Mouse (Mus musculus) adrenal gland (tissue): ENCODE results near the gene 1700024B05Rik.
"Not testable (repeated sequence)": the region's sequence is repeated elsewhere in the genome, so short reads cannot be mapped to it uniquely, and the experiment has no call there.

Experiments used
- intact Hi-C: fragments of 180-260 bp; cut with DNase I; formaldehyde crosslinking; loops from one replicate; pipeline ENCODE4 v1.15.1; 2025
- long read RNA-seq, 2 experiments: library from polyadenylated mRNA; unstranded; transcript quantifications; one replicate each; pipeline ENCODE4 v2.0.0; 2020; ENCODE audit warnings: borderline replicate concordance in 1 of 2; ENCODE audit not compliant: insufficient replicate concordance in 1 of 2

1700024B05Rik gene
- long read RNA-seq, experiment 1 = 0 reads
- long read RNA-seq, experiment 2 = 0 reads

DNA sequence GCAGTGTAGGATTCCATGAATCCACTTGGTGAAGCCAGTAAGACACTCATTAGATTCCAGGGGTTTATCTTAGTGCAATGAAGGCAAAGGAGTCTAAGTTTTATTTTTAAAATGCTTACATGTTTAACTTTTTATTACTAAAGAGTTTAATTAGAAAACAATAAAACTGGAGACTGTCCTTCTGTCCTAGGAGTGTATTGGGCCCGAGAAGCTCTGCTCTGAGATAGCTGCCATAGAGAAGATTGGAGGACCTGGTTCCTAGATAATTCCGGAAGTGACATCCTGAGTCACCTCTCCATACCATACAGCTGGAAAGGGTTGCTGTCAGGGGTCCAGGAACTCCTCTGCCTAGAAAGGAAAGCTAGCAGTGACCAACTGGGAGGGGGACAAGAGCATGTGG is at the start of gene 1700024B05Rik:
Gene 1700024B05Rik, plus strand, starts transcription at position 301 of the 400 bp plus-strand sequence.
- intact Hi-C loops = not testable (repeated sequence)

DNA sequence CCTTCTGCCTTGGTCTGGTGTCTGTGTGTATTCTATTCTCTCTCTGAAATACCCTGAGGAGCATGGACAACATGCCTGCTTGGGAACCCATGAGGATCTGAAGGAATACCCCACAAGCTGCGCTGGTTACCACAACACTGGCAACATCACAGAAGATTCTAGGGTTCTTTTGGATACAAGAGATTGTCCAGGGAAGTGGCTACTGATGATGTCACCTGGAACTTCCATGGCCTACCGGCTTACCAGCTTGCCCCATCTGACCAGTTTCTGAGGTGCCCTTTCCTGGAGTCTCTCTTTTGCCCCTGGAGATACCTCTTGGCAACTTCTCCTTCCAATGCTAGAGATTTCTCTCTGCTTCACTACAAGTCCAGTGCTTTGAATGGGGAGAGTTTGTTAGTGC is 36.6 kb upstream of the 1700024B05Rik start, which contains the start of gene Gm7980:
Gene Gm7980, minus strand, starts transcription at position 101 of the 400 bp plus-strand sequence.
- intact Hi-C loops = not testable (repeated sequence)

DNA sequence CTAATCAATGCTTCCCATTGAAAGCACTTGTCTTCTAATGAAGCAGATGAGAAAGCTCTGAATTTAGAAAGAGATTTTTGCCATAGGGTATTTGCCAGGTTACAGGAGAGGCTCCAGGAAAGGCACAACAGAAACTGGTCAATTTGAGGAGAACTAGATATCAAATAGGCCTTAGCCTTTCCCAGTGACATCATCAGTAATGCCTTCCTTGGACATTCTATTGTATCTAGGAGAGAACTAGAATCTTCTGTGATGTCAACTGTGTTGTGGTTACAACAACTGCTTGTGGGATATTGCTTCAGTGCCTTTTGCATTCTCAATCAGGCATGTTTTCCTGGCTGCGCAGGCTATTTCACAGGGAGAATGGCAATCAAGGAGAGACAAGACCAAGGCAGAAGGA is 19.1 kb upstream of the 1700024B05Rik start, which contains the start of gene 1700049E17Rik1:
Gene 1700049E17Rik1, plus strand, starts transcription at position 301 of the 400 bp plus-strand sequence.
- intact Hi-C loops = not testable (repeated sequence)

DNA sequence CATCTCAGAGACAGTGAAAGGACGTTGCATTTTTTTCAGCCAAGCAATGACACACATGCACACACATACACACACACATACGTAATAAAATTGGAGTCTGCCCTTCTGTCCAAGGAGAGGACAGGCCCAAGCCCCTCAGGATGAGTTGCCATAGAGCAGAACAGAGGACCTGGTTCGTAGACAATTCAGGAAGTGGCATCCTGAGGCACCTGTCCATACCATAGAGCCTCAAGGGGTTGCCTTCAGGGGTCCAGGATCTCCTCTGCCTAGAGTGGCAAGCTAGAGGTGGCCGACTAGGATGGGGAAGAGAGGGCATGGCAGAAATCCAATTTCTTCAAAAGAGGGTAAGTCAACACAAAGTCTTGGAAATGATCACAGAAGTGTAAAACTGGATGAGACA is 20.3 kb downstream of the 1700024B05Rik start:
- intact Hi-C loops = not testable (repeated sequence)

DNA sequence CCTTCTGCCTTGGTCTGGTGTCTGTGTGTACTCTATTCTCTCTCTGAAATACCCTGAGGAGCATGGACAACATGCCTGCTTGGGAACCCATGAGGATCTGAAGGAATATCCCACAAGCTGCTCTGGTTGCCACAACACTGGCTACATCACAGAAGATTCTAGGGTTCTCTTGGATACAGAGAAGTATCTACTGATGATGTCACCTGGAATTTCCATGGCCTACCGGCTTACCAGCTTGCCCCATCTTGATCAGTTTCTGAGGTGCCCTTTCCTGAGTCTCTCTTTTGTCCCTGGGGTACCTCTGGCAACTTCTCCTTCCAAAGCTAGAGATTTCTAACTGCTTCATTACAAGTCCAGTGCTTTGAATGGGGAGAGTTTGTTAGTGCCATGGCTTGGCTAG is 24.0 kb downstream of the 1700024B05Rik start, which contains the start of gene Gm6401:
Gene Gm6401, minus strand, starts transcription at position 101 of the 400 bp plus-strand sequence.
- intact Hi-C loops = not testable (repeated sequence)

DNA sequence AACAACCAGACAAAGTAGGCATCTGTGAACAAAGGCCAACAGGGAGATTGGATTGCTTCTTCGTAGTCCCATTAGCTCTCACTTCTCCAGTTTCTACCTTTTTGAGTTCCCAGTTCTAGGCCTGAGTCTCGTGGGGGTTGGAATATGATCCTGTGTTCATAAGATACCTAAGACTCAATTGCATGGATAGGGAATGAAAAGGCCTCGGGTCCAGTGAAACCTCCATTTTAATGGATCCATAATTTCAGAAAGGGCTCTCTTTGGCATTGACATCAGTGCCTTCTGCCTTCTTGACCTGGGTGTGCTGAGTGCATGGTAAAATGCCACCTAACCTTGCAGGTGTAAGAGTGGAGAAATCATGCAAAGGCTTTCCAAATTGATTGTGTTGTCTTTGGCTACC is 24.8 kb downstream of the 1700024B05Rik start:
- intact Hi-C loops = not testable (repeated sequence)

DNA sequence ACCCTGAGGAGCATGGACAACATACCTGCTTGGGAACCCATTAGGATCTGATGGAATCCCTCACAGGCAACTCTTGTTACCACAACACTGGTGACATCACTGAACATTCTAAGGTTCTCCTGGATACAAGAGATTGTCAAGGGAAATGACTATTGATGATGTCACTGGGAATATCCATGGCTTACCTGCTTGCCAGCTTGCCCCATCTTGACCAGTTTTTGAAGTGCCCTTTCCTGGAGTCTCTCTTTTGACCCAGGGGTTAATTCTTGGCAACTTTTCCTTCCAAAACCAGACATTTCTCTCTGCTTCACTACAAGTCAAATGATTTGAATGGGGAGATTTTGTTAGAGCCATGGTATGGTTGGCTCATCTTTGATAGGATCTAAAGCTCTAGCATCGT is 39.4 kb downstream of the 1700024B05Rik start, which contains the start of gene Gm3543:
Gene Gm3543, minus strand, starts transcription at position 101 of the 400 bp plus-strand sequence.
- intact Hi-C loops = not testable (repeated sequence)
